Mouse (Mus musculus): ENCODE measurements around the gene Ubac1.

The Ubac1 gene

GRCm38 (mm10) chr2:26021561-26022257 is at the start of gene Ubac1:
Ubac1 (minus strand) TSS chr2:26021747.
- DNase-seq (ENCODE audit: extremely low read depth, low read depth, low spot score): peak; percentile 19

- no peak for DNase-seq (ENCODE audit: extremely low read depth, low read depth, low spot score)
Measured at GRCm38 (mm10) chr2:26068592-26068991, 47.0 kb upstream of the Ubac1 start.

GRCm38 (mm10) chr2:26068175-26068574 is 46.6 kb upstream of the Ubac1 start:
- no peak for DNase-seq (ENCODE audit: extremely low read depth, low read depth, low spot score)

- no peak for DNase-seq (ENCODE audit: extremely low read depth, low read depth, low spot score)
Measured at GRCm38 (mm10) chr2:26066527-26066926, 45.0 kb upstream of the Ubac1 start.

- DNase-seq (ENCODE audit: extremely low read depth, low read depth, low spot score): no peak
Measured at GRCm38 (mm10) chr2:26062742-26063427, 41.3 kb upstream of the Ubac1 start.

- no peak for DNase-seq (ENCODE audit: extremely low read depth, low read depth, low spot score)
Measured at GRCm38 (mm10) chr2:26062241-26062640, 40.7 kb upstream of the Ubac1 start.

GRCm38 (mm10) chr2:26061018-26061666 is 39.6 kb upstream of the Ubac1 start:
- DNase-seq (ENCODE audit: extremely low read depth, low read depth, low spot score): no peak

GRCm38 (mm10) chr2:26057053-26057452 is 35.5 kb upstream of the Ubac1 start:
- DNase-seq (ENCODE audit: extremely low read depth, low read depth, low spot score): no peak

- no peak for DNase-seq (ENCODE audit: extremely low read depth, low read depth, low spot score)
Measured at GRCm38 (mm10) chr2:26056226-26056625, 34.7 kb upstream of the Ubac1 start.

- no peak for DNase-seq (ENCODE audit: extremely low read depth, low read depth, low spot score)
Measured at GRCm38 (mm10) chr2:26055747-26056102, 34.2 kb upstream of the Ubac1 start.

GRCm38 (mm10) chr2:26055046-26055746 is 33.6 kb upstream of the Ubac1 start:
- no peak for DNase-seq (ENCODE audit: extremely low read depth, low read depth, low spot score)

GRCm38 (mm10) chr2:26052806-26053205 is 31.3 kb upstream of the Ubac1 start:
- no peak for DNase-seq (ENCODE audit: extremely low read depth, low read depth, low spot score)

GRCm38 (mm10) chr2:26048816-26049215 is 27.3 kb upstream of the Ubac1 start:
- DNase-seq (ENCODE audit: extremely low read depth, low read depth, low spot score): no peak

- DNase-seq (ENCODE audit: extremely low read depth, low read depth, low spot score): no peak
Measured at GRCm38 (mm10) chr2:26044216-26044615, 22.7 kb upstream of the Ubac1 start.

- no peak for DNase-seq (ENCODE audit: extremely low read depth, low read depth, low spot score)
Measured at GRCm38 (mm10) chr2:26042603-26043002, 21.1 kb upstream of the Ubac1 start.

- DNase-seq (ENCODE audit: extremely low read depth, low read depth, low spot score): no peak
Measured at GRCm38 (mm10) chr2:26041163-26041810, 19.7 kb upstream of the Ubac1 start.

GRCm38 (mm10) chr2:26039951-26040350 is 18.4 kb upstream of the Ubac1 start:
- no peak for DNase-seq (ENCODE audit: extremely low read depth, low read depth, low spot score)

- DNase-seq (ENCODE audit: extremely low read depth, low read depth, low spot score): no peak
Measured at GRCm38 (mm10) chr2:26037386-26037785, 15.8 kb upstream of the Ubac1 start.

- DNase-seq (ENCODE audit: extremely low read depth, low read depth, low spot score): no peak
Measured at GRCm38 (mm10) chr2:26034344-26035050, 12.9 kb upstream of the Ubac1 start.

GRCm38 (mm10) chr2:26030288-26030687 is 8.7 kb upstream of the Ubac1 start:
- DNase-seq (ENCODE audit: extremely low read depth, low read depth, low spot score): no peak
